Mouse (Mus musculus): ENCODE results near the gene Apc2. TPM values are rescaled to one million over a fixed set of nuclear protein-coding genes. Genes with fewer than 3 reads are reported as not detected.

The Apc2 gene
- polyA plus RNA-seq, 1 experiment from 2014 or later: 1.6 TPM

GRCm38 (mm10) chr10:80252011-80252410, 43.8 kb upstream of the Apc2 start:
- no peak overlapping the region for H3K4me3 ChIP-seq (ENCODE audit: low read depth, low read length)
- no peak overlapping the region for H3K9ac ChIP-seq (ENCODE audit: low read depth, low read length)
- no peak for TF ChIP-seq CTCF (IDR thresholded peaks at IDR 0.05; ENCODE audit: low read depth)
- no peaks in the 10 kb centered on the region for H3K27me3 ChIP-seq (replicated peaks; ENCODE audit: control insufficient read depth, insufficient read depth, low read length)
- H3K36me3 ChIP-seq (ENCODE audit: control insufficient read depth, insufficient read depth): peaks cover 49% of the 10 kb centered on the region
- no peak overlapping the region for H3K4me2 ChIP-seq (replicated peaks; ENCODE audit: low read depth)
- ATAC-seq: no peak
- H3K4me1 ChIP-seq (replicated peaks; ENCODE audit: control insufficient read depth, insufficient read depth, low read length): no peaks in the 10 kb centered on the region
- H3K9me3 ChIP-seq (ENCODE audit: control insufficient read depth): no peaks in the 10 kb centered on the region
- no peak overlapping the region for H3K27ac ChIP-seq (ENCODE audit: low read depth, low read length)

- no peak overlapping the region for H3K4me3 ChIP-seq (ENCODE audit: low read depth, low read length)
- TF ChIP-seq CTCF (IDR thresholded peaks at IDR 0.05; ENCODE audit: low read depth): no peak
- no peak overlapping the region for H3K4me2 ChIP-seq (replicated peaks; ENCODE audit: low read depth)
- H3K9ac ChIP-seq (ENCODE audit: low read depth, low read length): no peak overlapping the region
- no peaks in the 10 kb centered on the region for H3K9me3 ChIP-seq (ENCODE audit: control insufficient read depth)
- H3K4me1 ChIP-seq (replicated peaks; ENCODE audit: control insufficient read depth, insufficient read depth, low read length): no peaks in the 10 kb centered on the region
- WGBS: 88% methylated on average over 11 of the region's 11 CpGs
- peaks cover 54% of the 10 kb centered on the region for H3K36me3 ChIP-seq (ENCODE audit: control insufficient read depth, insufficient read depth)
- H3K27me3 ChIP-seq (replicated peaks; ENCODE audit: control insufficient read depth, insufficient read depth, low read length): no peaks in the 10 kb centered on the region
- no peak overlapping the region for H3K27ac ChIP-seq (ENCODE audit: low read depth, low read length)
- ATAC-seq: no peak
Measured at GRCm38 (mm10) chr10:80252493-80253274, 43.1 kb upstream of the Apc2 start.

- H3K4me1 ChIP-seq (replicated peaks; ENCODE audit: control insufficient read depth, insufficient read depth, low read length): no peaks in the 10 kb centered on the region
- H3K4me3 ChIP-seq (ENCODE audit: low read depth, low read length): no peak overlapping the region
- H3K36me3 ChIP-seq (ENCODE audit: control insufficient read depth, insufficient read depth): peaks cover 63% of the 10 kb centered on the region
- H3K9me3 ChIP-seq (ENCODE audit: control insufficient read depth): no peaks in the 10 kb centered on the region
- H3K27me3 ChIP-seq (replicated peaks; ENCODE audit: control insufficient read depth, insufficient read depth, low read length): no peaks in the 10 kb centered on the region
- ATAC-seq: no peak
- H3K9ac ChIP-seq (ENCODE audit: low read depth, low read length): no peak overlapping the region
- TF ChIP-seq CTCF (IDR thresholded peaks at IDR 0.05; ENCODE audit: low read depth): no peak
- no peak overlapping the region for H3K4me2 ChIP-seq (replicated peaks; ENCODE audit: low read depth)
- H3K27ac ChIP-seq (ENCODE audit: low read depth, low read length): no peak overlapping the region
- WGBS: 65% methylated on average over 6 of the region's 6 CpGs
Measured at GRCm38 (mm10) chr10:80253551-80253950, 42.2 kb upstream of the Apc2 start.

- no peak for TF ChIP-seq CTCF (IDR thresholded peaks at IDR 0.05; ENCODE audit: low read depth)
- no peak overlapping the region for H3K9ac ChIP-seq (ENCODE audit: low read depth, low read length)
- H3K4me1 ChIP-seq (replicated peaks; ENCODE audit: control insufficient read depth, insufficient read depth, low read length): 0 out of 2 replicates have a peak, but pooled peaks cover 2% of the 10 kb centered on the region
- H3K4me3 ChIP-seq (ENCODE audit: low read depth, low read length): no peak overlapping the region
- no peak for ATAC-seq
- H3K27me3 ChIP-seq (replicated peaks; ENCODE audit: control insufficient read depth, insufficient read depth, low read length): no peaks in the 10 kb centered on the region
- peaks cover 70% of the 10 kb centered on the region for H3K36me3 ChIP-seq (ENCODE audit: control insufficient read depth, insufficient read depth)
- WGBS: 93% methylated on average over 26 of the region's 26 CpGs
- no peaks in the 10 kb centered on the region for H3K9me3 ChIP-seq (ENCODE audit: control insufficient read depth)
- H3K4me2 ChIP-seq (replicated peaks; ENCODE audit: low read depth): no peak overlapping the region
- no peak overlapping the region for H3K27ac ChIP-seq (ENCODE audit: low read depth, low read length)
Measured at GRCm38 (mm10) chr10:80254331-80255297, 41.2 kb upstream of the Apc2 start.

GRCm38 (mm10) chr10:80255881-80256535, 39.8 kb upstream of the Apc2 start:
- no peak for ATAC-seq
- Histone ChIP-seq H3K4me2 (replicated peaks; ENCODE audit: low read depth) (no peak overlapping the region), H3K27ac (ENCODE audit: low read depth, low read length) (no peak overlapping the region), H3K27me3 (replicated peaks; ENCODE audit: control insufficient read depth, insufficient read depth, low read length) (no peaks in the 10 kb centered on the region), H3K36me3 (ENCODE audit: control insufficient read depth, insufficient read depth) (peaks cover 70% of the 10 kb centered on the region), H3K9me3 (ENCODE audit: control insufficient read depth) (no peaks in the 10 kb centered on the region), H3K4me1 (replicated peaks; ENCODE audit: control insufficient read depth, insufficient read depth, low read length) (peaks cover 7% of the 10 kb centered on the region; the same call in 1 of the 2 replicates), H3K9ac (ENCODE audit: low read depth, low read length) (no peak overlapping the region), H3K4me3 (ENCODE audit: low read depth, low read length) (no peak overlapping the region)
- WGBS: 94% methylated on average over 5 of the region's 5 CpGs
- peak; percentile 35 for TF ChIP-seq CTCF (IDR thresholded peaks at IDR 0.05; ENCODE audit: low read depth)

GRCm38 (mm10) chr10:80257936-80258335, 37.8 kb upstream of the Apc2 start:
- H3K4me3 ChIP-seq (ENCODE audit: low read depth, low read length): no peak overlapping the region
- H3K36me3 ChIP-seq (ENCODE audit: control insufficient read depth, insufficient read depth): peaks cover 61% of the 10 kb centered on the region
- no peaks in the 10 kb centered on the region for H3K9me3 ChIP-seq (ENCODE audit: control insufficient read depth)
- H3K27ac ChIP-seq (ENCODE audit: low read depth, low read length): no peak overlapping the region
- ATAC-seq: no peak
- H3K4me2 ChIP-seq (replicated peaks; ENCODE audit: low read depth): no peak overlapping the region
- peaks cover 7% of the 10 kb centered on the region; the same call in 1 of the 2 replicates for H3K4me1 ChIP-seq (replicated peaks; ENCODE audit: control insufficient read depth, insufficient read depth, low read length)
- H3K27me3 ChIP-seq (replicated peaks; ENCODE audit: control insufficient read depth, insufficient read depth, low read length): no peaks in the 10 kb centered on the region
- WGBS: 76% methylated on average over 2 of the region's 2 CpGs
- no peak overlapping the region for H3K9ac ChIP-seq (ENCODE audit: low read depth, low read length)
- TF ChIP-seq CTCF (IDR thresholded peaks at IDR 0.05; ENCODE audit: low read depth): no peak

Measured in intestine, postnatal 0 days (tissue).